Mouse (Mus musculus) limb, embryonic 11.5 days (tissue): ENCODE results near the gene Sh3d19. TPM values are rescaled to one million over a fixed set of nuclear protein-coding genes. Genes with fewer than 3 reads are reported as not detected.

Experiments
- ATAC-seq: fragments of 200-750 bp; cut with Nextera tagmentation; 2 replicates; pipeline ENCODE4 v1.8.0; 2017; ENCODE audit warnings: low read depth; ENCODE audit not compliant: insufficient number of reproducible peaks, low FRiP score, low TSS enrichment
- DNase-seq: peaks from one replicate; pipeline ENCODE4 v3.0.0-alpha.2; 2015; ENCODE audit warnings: low spot score
- H3K27ac ChIP-seq: fragments of 300-500 bp; sonication (generic); replicated peaks from 2 replicates; pipeline ENCODE4 v1.5.1; 2014; ENCODE audit warnings: low read depth, mild to moderate bottlenecking, low read length
- H3K27me3 ChIP-seq: fragments of 300-500 bp; sonication (generic); 2 replicates; pipeline ENCODE4 v1.6.1; 2014; ENCODE audit warnings: mild to moderate bottlenecking, low read length, mixed read lengths; ENCODE audit not compliant: control insufficient read depth, insufficient read depth
- H3K36me3 ChIP-seq: fragments of 300-500 bp; sonication (generic); 2 replicates; pipeline ENCODE4 v1.6.1; 2014; ENCODE audit warnings: mild to moderate bottlenecking, low read length, moderate library complexity, mixed read lengths; ENCODE audit not compliant: control insufficient read depth, insufficient read depth
- H3K4me1 ChIP-seq: fragments of 300-500 bp; sonication (generic); 2 replicates; pipeline ENCODE4 v1.6.1; 2014; ENCODE audit warnings: low read length, mixed read lengths; ENCODE audit not compliant: control insufficient read depth, insufficient read depth
- H3K4me2 ChIP-seq: fragments of 300-500 bp; sonication (generic); 2 replicates; pipeline ENCODE4 v1.6.1; 2014; ENCODE audit warnings: low read depth, mild to moderate bottlenecking, moderate library complexity; ENCODE audit not compliant: severe bottlenecking
- H3K4me3 ChIP-seq: fragments of 300-500 bp; sonication (generic); 2 replicates; pipeline ENCODE4 v1.5.1; 2014; ENCODE audit warnings: low read depth, low read length
- H3K9ac ChIP-seq: fragments of 300-500 bp; sonication (generic); 2 replicates; pipeline ENCODE4 v1.6.1; 2014; ENCODE audit warnings: mild to moderate bottlenecking, low read length
- H3K9me3 ChIP-seq: fragments of 300-500 bp; sonication (generic); 2 replicates; pipeline ENCODE4 v1.6.1; 2016; ENCODE audit warnings: low read length; ENCODE audit not compliant: control insufficient read depth
- WGBS: fragments of 180-500 bp; shearing (Covaris S2); extraction: QIAGEN DNeasy Blood & Tissue Kit; methylation state at CpG from one replicate; pipeline ENCODE4 v1.1.7; 2014; 5-methylcytosine and 5-hydroxymethylcytosine counted together
- polyA plus RNA-seq: library from polyadenylated mRNA; unstranded; fragments of >200 nt; fragmentation: Nextera tagmentation; extraction: Ambion mirVana; gene quantifications from 2 replicates; pipeline ENCODE4 v1.2.1, GENCODE M21; 2014

Gene Sh3d19
- polyA plus RNA-seq, 1 experiment from 2014 or later = 19.4 TPM

DNA sequence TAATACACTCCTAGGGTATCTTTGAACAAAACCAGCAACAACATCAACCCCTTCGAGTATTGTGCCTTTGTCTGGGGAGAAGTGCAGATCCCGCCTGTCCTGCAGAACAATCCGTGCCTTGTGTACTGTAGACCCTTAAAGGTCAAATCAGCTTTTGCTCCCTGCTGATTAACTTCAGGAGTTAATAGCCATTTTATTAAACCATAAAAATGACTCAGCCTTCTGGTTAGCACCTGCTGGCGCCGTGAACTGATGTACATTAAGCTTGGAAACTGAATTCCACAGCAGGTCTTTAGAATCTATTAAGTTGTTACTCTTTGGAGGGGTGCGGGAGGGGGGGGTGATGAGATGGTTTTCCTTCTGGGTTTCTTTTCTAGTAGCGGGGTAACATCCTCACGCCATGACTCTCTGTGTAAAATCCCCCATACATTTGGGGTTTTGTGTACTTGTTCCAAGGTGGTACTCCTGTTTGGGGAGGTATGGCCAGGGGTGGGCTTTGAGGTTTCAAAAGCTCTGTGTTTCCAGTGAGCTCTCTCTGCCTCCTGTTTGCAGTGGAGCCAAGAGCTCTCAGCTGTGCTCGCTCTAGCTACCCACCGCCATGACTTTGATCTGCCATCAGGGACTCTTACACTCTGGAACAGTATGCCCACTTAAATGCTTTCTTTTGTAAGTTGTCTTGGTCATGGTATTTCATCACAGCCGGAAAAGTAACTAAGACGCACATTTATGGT, 53.3 kb downstream of the Sh3d19 start:
- Histone ChIP-seq H3K27ac (peak overlapping the region; percentile 42; the same call in 1 of the 2 replicates), H3K9me3 (no peaks in the 10 kb centered on the region), H3K9ac (no peak overlapping the region), H3K27me3 (no peaks in the 10 kb centered on the region), H3K4me3 (no peak overlapping the region), H3K4me1 (peaks cover 12% of the 10 kb centered on the region), H3K4me2 (peak overlapping the region; percentile 7; the same call in 1 of the 2 replicates), H3K36me3 (no peaks in the 10 kb centered on the region)
- ATAC-seq = peak; percentile 54; the same call in 1 of the 2 replicates
- 47% methylated on average over 12 of the region's 12 CpGs for WGBS
- DNase-seq = peak; percentile 44

DNA sequence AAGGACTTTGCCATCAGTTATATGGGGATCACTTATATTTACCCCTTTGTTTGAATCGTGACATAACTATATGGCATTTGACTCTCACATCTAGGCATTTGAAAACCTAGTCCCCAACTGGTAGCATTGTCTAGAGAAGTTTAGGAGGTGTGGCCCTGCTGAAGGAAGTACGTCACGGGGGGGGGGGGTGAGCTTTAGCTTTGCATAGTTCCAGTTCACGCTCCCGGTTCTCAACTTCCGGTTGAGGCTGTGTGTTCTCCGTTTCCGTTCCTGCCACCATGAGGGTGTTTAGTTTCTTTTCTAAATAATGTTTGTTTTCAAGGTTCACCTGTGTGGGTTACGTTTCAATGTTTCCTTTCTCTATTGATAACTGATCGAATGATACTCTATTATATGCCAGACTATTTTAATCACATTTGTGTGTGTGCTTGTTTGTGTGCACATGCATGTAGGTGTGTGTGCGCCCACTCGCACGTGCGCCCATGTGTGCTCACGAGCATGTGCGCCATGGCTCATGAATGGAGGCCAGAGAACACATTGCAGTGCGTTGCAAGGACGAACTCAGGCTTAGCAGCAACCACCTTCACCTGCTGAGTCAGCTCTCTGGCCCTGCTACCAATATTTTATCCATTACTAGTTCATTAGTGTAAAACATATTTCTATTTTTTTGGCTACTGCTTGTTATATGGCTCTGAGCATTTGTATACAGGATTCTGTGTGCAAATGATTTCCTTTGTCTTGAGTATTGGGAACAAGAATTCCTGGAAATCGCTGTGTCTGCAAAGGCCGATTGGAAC, 54.6 kb downstream of the Sh3d19 start:
- no peaks in the 10 kb centered on the region for H3K9me3 ChIP-seq

DNA sequence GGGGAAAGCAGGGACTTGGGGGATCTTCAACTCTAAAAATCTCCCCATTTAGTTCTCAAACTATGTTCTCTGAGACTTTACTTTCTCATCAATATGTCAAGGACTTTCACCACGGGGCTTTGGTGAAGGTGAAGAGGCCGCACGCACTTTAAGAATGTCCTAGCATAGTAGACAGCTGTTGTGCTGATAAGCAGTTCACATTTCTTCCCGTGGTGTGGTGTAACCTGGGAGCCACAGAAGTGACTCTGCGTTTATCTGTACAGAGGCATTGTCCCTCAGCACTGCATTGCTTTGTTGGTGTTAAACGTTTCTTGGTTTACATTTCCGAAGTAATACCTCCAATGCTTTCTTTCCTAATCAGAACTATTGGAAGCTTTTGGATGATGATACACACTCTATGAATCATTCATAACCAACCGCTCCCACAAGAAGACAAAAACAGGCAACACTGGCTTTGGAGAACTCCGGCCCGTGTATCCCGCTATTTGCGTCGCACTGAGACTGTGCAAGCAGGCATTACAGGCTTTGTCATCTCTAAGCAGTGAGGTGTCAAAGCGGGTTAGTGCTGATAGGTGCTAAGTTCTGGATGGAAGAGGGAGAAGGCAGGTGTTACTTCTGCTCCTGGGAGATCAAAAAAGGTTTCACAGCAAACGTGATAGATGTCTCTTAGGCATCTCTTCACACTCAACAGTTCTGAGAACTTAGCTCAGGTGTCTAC, 57.9 kb downstream of the Sh3d19 start:
- DNase-seq (no peak), ATAC-seq (no peak)
- no peaks in the 10 kb centered on the region for H3K36me3 ChIP-seq
- no peak overlapping the region for H3K9ac ChIP-seq
- no peak overlapping the region for H3K4me3 ChIP-seq
- H3K9me3 ChIP-seq = no peaks in the 10 kb centered on the region
- WGBS = 89% methylated on average over 15 of the region's 15 CpGs
- no peak overlapping the region for H3K27ac ChIP-seq
- H3K27me3 ChIP-seq = no peaks in the 10 kb centered on the region
- H3K4me1 ChIP-seq = peaks cover 10% of the 10 kb centered on the region
- no peak overlapping the region for H3K4me2 ChIP-seq

More for the DNA sequence above, 54.6 kb downstream of the Sh3d19 start:
- Histone ChIP-seq H3K27ac (no peak overlapping the region), H3K4me3 (no peak overlapping the region), H3K27me3 (no peaks in the 10 kb centered on the region), H3K4me2 (no peak overlapping the region), H3K36me3 (no peaks in the 10 kb centered on the region), H3K4me1 (peaks cover 12% of the 10 kb centered on the region), H3K9ac (no peak overlapping the region)
- no peak for DNase-seq
- ATAC-seq = no peak
- 93% methylated on average over 20 of the region's 20 CpGs for WGBS

- no peak overlapping the region for H3K9ac ChIP-seq
- H3K27ac ChIP-seq = no peak overlapping the region
- no peak for DNase-seq
- peaks cover 1% of the 10 kb centered on the region; the same call in 1 of the 2 replicates for H3K4me1 ChIP-seq
- no peaks in the 10 kb centered on the region for H3K36me3 ChIP-seq
- H3K27me3 ChIP-seq = no peaks in the 10 kb centered on the region
- H3K9me3 ChIP-seq = no peaks in the 10 kb centered on the region
- H3K4me2 ChIP-seq = no peak overlapping the region
- H3K4me3 ChIP-seq = no peak overlapping the region
- ATAC-seq = no peak
- 88% methylated on average over 4 of the region's 4 CpGs for WGBS
Measured at GRCm38 (mm10) chr3:86030566-86030965, 59.7 kb downstream of the Sh3d19 start.

DNA sequence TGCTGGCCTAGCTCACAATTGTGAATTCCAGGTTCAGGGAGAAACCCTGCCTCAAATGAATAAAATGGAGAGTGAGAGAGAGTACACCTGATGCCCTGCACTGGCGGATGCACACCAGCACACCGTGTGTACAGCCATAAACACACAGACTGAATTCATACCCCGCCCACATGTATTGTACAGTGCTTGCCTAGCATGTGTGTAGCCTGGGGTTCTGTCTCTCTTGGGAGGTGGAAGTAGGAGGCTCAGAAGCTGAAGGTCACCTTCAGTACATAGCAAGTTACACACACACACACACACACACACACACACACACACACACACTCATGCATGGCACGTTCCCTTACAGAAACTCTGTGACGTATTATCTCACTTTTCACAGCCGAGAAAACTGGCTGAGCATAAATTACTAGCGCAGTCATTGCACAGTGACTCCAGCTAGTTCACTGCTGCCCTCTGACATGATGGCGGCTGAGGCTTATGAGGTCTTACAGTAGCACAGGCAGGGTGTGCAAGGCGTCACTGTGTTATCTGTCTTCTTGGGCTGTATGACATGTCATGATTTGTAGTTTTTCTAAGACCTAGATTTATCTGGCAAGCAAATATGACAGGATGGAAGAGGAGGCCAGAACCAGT, 62.7 kb downstream of the Sh3d19 start:
- 84% methylated on average over 9 of the region's 9 CpGs for whole genome bisulfite sequencing
- no peaks in the 10 kb centered on the region for H3K9me3 ChIP-seq
- ATAC-seq = no peak

GRCm38 (mm10) chr3:86037926-86038484, 67.1 kb downstream of the Sh3d19 start:
- no peak overlapping the region for H3K4me2 ChIP-seq
- ATAC-seq (no peak), DNase-seq (no peak)
- no peaks in the 10 kb centered on the region for H3K27me3 ChIP-seq
- H3K36me3 ChIP-seq = no peaks in the 10 kb centered on the region
- H3K4me1 ChIP-seq = peaks cover 6% of the 10 kb centered on the region; the same call in 1 of the 2 replicates
- no peaks in the 10 kb centered on the region; the same call in 1 of the 2 replicates for H3K9me3 ChIP-seq
- no peak overlapping the region for H3K27ac ChIP-seq
- H3K9ac ChIP-seq = no peak overlapping the region
- WGBS = 95% methylated on average over 9 of the region's 9 CpGs
- H3K4me3 ChIP-seq = no peak overlapping the region

More for the DNA sequence above, 62.7 kb downstream of the Sh3d19 start:
- no peak for DNase-seq
- H3K36me3 ChIP-seq = no peaks in the 10 kb centered on the region
- H3K4me2 ChIP-seq = no peak overlapping the region
- no peak overlapping the region for H3K4me3 ChIP-seq
- H3K27ac ChIP-seq = no peak overlapping the region
- no peak overlapping the region for H3K9ac ChIP-seq
- H3K27me3 ChIP-seq = no peaks in the 10 kb centered on the region
- H3K4me1 ChIP-seq = no peaks in the 10 kb centered on the region; the same call in 1 of the 2 replicates

- no peak overlapping the region for H3K4me3 ChIP-seq
- WGBS = 49% methylated on average over 3 of the region's 3 CpGs
- no peaks in the 10 kb centered on the region for H3K36me3 ChIP-seq
- H3K27ac ChIP-seq = no peak overlapping the region
- DNase-seq (no peak), ATAC-seq (no peak)
- H3K4me1 ChIP-seq = peaks cover 6% of the 10 kb centered on the region; the same call in 1 of the 2 replicates
- H3K9ac ChIP-seq = no peak overlapping the region
- H3K9me3 ChIP-seq = peaks cover 2% of the 10 kb centered on the region; the same call in 1 of the 2 replicates
- no peaks in the 10 kb centered on the region for H3K27me3 ChIP-seq
- H3K4me2 ChIP-seq = no peak overlapping the region
Measured at GRCm38 (mm10) chr3:86038648-86039047, 67.7 kb downstream of the Sh3d19 start.
